Mouse (Mus musculus) neural tube, embryonic 10.5 days (tissue): ENCODE measurements around the gene 2310011J03Rik.

ENCODE experiments used
- DNase-seq: peaks from one replicate; pipeline ENCODE4 v3.0.0-alpha.2; 2017; ENCODE audit warnings: low spot score; ENCODE audit errors: extremely low spot score

2310011J03Rik gene

DNA sequence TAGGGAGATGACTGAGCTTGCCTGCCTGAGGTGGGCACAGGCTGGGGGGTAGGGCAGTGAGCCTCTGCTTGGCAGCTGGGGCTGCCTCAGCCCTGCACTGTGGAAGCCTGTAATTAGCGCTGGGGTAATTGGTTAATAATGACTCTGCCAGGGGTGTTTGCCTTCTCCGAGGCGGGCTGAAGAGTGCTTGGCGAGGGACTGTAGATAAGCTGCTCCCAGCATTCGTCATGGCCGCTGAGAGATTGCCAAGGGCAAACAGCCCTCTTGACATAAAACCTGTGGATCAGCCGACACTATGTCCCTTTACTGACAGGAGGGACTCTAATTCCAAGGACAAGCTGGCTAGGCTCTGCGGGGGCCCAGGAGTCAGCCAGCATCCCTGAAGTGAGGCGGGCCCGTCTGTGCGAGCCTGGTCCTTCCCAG is 4.0 kb downstream of the 2310011J03Rik start:
- no peak for DNase-seq

DNA sequence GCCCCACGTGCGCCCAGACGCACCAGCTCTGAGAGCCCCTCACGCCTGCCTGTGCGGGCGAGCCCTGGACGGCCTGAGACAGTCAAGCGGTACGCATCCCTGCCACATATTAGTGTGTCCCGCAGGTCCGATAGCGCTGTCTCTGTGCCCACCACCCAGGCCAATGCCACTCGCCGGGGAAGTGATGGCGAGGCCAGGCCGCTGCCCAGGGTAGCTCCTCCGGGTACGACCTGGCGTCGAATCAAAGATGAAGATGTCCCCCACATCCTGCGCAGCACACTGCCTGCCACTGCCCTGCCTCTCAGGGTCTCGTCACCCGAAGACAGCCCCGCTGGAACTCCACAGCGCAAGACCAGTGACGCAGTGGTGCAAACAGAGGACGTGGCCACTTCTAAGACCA is 5.0 kb downstream of the 2310011J03Rik start:
- no peak for DNase-seq

GRCm38 (mm10) chr10:80314494-80315001 is 5.8 kb downstream of the 2310011J03Rik start:
- no peak for DNase-seq

- no peak for DNase-seq
Measured at GRCm38 (mm10) chr10:80313627-80314201, 6.6 kb downstream of the 2310011J03Rik start.

DNA sequence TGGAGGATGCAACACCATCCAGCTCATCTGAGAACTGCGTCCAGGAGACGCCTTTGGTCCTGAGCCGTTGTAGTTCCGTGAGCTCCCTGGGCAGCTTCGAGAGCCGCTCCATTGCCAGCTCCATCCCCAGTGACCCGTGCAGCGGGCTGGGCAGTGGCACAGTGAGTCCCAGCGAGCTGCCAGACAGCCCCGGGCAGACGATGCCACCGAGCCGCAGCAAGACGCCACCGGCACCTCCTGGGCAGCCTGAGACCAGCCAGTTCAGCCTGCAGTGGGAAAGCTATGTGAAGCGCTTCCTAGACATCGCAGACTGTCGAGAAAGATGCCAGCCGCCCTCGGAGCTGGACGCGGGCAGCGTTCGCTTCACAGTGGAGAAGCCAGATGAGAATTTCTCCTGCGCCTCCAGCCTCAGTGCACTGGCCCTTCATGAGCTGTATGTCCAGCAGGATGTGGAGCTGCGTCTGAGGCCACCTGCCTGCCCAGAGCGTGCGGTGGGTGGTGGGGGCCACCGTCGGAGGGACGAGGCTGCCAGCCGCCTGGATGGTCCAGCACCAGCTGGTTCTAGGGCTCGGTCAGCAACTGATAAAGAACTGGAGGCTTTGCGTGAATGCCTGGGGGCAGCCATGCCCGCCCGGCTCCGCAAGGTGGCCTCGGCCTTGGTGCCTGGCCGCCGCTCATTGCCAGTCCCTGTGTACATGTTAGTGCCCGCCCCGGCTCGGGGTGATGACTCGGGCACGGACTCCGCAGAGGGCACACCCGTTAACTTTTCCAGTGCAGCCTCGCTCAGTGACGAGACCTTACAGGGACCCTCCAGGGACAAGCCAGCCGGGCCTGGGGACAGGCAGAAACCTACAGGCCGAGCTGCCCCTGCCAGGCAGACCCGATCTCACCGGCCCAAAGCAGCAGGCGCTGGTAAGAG is 7.5 kb downstream of the 2310011J03Rik start:
- DNase-seq: no peak

- DNase-seq: no peak
Measured at GRCm38 (mm10) chr10:80311560-80311959, 8.8 kb downstream of the 2310011J03Rik start.

DNA sequence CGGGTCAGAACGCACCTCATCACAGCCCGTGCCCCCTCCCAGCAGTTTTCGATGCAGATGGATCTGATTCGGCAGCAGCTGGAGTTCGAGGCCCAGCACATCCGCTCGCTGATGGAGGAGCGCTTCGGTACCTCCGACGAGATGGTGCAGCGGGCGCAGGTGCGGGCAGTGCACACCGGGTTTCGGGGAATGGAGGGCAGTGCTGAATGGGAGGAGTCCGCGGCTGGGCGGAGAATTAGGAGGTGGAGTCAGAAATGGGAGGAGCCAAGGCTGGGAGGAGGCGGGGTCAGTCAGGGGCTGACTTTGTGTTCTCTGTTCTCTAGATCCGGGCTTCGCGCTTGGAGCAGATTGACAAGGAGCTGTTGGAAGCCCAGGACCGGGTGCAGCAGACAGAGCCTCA is 15.5 kb downstream of the 2310011J03Rik start:
- DNase-seq: no peak

GRCm38 (mm10) chr10:80304458-80304857 is 15.9 kb downstream of the 2310011J03Rik start:
- no peak for DNase-seq

GRCm38 (mm10) chr10:80302471-80302881 is 17.9 kb downstream of the 2310011J03Rik start:
- peak; percentile 47 for DNase-seq

GRCm38 (mm10) chr10:80302082-80302355 is 18.3 kb downstream of the 2310011J03Rik start:
- DNase-seq: no peak

DNA sequence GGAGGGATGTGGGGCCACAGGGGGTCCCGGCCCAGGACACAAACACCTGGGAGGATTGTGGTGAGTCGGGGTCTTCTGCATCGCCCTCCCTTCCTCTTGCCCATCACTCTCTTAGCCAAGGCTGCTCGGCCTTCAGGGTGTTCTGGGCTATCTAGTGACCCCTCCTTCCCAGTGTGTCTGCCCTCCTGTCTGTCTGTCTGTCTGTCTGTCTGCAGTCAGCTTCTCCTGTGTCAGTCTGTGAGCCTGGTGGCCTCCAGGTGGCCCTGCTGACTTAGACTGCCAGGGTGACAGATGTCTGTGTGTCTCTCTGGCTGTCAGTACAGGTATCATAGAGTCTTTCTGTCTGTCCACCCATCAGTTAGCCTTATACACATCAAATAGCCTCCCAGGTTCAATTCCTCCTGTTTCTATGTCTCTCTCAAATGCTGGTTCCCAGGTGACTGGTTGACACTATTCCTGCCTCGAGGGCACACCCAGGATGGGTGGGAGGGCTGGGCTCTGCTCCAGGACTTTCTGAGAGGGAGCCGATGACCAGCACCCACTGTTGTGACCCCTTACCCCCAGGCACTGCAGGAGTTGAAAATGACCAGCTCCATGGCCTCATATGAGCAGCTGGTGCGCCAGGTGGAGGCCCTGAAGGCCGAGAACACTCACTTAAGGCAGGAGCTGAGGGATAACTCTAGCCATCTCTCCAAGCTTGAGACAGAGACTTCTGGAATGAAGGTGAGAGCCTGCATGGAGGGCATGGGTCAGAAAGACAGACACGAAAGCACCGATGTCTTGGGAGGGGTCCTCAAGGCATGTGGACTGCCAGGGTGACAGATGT is 18.9 kb downstream of the 2310011J03Rik start:
- DNase-seq: no peak

GRCm38 (mm10) chr10:80300672-80301181 is 19.6 kb downstream of the 2310011J03Rik start:
- DNase-seq: peak; percentile 48

DNA sequence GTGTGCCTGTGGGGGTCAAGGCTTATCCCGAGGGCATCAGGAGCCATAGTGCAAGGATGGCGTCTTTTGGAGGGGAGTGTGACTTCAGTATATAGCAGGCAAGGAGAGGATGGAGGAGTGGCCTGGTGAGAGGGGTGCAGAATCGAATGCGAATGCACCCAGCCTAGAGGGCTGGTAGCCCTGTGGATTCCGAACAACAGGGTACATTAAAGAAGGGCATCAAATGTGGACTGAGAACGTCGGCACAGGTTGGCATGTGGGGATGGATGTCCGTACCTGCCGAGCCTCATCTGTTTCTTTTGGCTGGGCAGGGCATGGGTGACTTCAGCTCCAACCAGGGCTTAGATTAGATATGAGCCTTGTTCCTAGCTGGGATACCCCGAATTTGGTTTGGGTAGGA is 20.5 kb downstream of the 2310011J03Rik start:
- DNase-seq: no peak

- no peak for DNase-seq
Measured at GRCm38 (mm10) chr10:80299301-80299700, 21.0 kb downstream of the 2310011J03Rik start.

DNA sequence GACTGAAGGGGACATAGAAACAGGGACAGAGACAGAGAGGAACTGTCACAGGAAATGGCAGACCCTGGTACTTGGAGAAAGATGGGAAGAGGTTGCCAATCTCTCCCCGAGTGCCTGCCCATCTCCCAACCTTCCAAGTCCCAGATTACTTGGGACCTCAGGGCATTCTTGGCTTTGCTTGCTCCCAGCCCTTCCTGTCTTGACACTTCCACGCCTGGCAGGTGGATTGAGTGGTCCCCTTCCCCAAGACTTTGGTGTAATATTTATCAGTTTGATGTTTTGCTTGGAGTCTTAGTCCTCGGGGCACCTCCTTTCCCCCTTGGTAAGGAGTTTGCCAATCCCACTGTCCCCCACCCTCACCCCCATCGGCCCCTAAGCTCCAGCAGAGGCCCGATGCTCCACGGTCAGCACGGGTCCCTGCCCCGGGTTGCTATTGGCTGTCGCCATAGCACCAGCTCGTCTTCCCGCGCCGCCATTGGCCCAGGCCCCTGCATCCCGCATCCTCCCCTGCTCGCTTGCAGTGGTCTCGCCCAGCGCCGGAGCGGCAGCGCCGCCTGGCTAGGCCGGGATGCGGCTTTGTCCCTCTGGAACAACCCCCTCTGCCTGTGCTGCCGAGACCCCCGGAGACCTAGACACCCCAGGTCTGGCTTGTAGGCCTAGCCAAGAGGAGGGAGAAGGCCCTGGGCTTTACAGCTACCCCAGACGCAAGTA is 21.6 kb downstream of the 2310011J03Rik start:
- DNase-seq: peak; percentile 85

DNA sequence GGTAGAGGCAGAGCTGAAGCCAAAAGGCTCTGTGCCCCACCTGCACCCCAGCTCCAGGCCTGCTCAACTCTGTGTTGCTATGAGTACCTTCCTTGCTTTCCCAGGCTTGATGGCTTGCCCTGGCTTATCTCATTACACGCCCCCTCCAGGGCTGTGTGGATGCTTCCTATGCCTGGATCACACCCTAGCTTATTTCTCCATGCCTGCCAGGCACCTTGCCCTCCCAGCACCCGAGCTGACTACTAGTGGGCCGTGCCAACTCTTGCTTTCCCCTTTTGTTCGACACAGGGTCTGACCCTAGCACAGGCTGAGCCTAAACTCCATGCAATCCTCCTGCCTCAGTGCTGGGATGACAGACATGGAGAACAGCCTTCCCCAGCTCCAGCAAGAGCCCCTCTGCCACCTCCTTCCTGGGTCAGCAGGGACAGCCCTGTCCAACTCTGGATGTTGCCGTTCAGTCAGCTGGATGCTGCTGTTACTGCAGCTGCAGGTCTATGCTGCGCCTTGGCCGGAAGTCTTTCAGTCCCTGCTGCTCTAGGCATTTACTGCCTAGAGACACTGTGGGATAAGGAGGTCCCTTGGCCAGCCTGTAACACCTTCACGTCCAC is 22.7 kb downstream of the 2310011J03Rik start:
- no peak for DNase-seq

DNA sequence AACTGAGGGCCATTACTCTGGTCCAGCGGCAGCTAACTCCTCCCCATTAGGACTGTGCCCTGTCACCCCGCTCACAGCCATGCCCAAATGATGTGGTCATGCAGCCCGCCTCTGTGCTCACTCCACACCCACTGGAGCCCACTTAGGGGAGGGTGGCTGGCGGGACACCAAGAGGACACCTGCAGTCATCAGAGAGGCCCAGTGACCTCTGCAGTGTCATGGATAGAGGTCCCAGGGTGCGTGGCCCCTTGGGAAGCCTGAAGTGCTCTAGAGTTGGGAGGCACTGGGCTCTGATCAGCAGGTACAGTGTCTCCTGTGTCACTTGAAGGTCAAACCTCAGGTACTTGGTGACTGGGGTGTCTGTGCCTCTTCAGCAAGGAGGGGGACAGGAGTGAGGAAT is 23.5 kb downstream of the 2310011J03Rik start:
- no peak for DNase-seq

DNA sequence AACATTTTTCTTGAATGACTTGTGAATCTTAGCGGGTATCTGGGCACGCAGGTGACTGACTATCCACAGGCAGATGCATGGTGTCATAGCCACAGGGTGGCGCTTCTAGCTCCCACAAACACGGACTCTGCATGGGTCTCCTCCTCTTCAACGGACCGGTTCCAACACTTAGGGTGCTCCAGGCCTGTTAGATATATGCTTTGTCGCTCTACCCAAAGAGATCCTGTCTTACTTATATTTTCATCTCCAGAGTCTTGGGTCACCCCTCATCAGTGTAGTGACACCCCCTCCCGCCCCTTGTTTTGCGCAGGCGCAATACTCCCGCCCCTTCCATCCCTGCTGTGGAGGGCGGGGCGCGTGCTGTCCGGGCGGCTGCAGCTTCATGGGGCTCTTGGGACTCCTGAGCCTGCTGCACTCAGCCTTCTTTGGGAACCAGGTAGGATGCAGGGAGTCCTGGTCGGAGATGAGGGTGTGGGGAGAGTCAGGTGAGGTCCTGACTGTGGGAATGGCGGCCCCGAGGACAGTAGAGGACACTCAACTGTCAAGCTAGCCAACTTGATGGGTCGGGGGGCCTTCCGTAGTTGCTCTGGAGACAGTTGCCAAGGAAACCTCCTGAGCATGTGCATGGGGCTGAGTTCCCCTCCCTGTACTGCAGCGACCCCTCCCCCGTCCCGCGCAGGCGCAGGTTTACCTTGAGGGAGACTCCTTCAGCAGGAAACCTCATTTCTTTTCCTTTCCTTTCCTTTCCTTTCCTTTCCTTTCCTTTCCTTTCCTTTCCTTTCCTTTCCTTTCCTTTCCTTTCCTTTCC is 24.5 kb downstream of the 2310011J03Rik start, which contains the start of gene Apc2:
TSS of gene Apc2 (plus strand) at position 360 of the 808 bp plus-strand sequence.
- DNase-seq: peak; percentile 78

DNA sequence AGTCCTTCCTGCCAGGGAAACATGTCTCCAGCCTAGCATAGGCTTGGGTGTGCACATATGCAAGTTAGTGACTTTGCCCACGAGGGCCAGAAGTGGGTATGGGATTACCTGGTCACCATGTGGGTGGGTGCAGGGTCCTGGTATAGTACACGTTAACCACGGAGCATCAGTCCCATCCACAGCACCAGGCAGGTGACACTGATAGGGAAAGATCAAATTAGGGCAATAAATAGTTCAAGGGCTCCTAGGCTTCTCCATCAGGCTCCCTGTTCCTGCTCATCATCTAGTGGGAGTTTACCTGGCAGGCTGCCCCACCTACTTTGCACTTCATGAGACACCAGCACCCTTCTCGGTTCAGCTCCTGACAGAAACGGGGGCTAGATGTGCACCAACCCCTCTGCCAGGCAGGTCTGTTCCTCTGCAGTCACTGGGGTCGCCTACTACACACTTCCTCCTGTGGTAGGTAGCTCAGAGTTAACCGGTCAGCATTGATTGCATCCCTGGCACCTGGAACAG is 25.5 kb downstream of the 2310011J03Rik start:
- no peak for DNase-seq
